Mouse (Mus musculus) neutrophil, adult 83 days (primary cell): ENCODE measurements around the gene Cic. TPM values are rescaled to one million over a fixed set of nuclear protein-coding genes. Genes with fewer than 3 reads are reported as not detected.

ENCODE experiments used
- total RNA-seq, 2 experiments: library from RNA; stranded (reverse); gene quantifications; one replicate each; pipeline ENCODE4 v1.2.4; 2023

Cic gene
- 100 to 1,000 TPM; 191 to 211 TPM for total RNA-seq

GRCm38 (mm10) chr7:25267301-25267750, at the start of gene Cic:
Cic (plus strand) TSS chr7:25267704.

GRCm38 (mm10) chr7:25220457-25221101, 46.9 kb upstream of the Cic start, which contains the start of gene Dedd2:
Dedd2 (minus strand) TSS chr7:25220615.

GRCm38 (mm10) chr7:25221102-25221883, 46.2 kb upstream of the Cic start, which contains the start of gene Zfp526:
Zfp526 (plus strand) TSS chr7:25221425.

GRCm38 (mm10) chr7:25237249-25238014, 30.1 kb upstream of the Cic start, which contains the start of gene Gsk3a:
Gsk3a (minus strand) TSS chr7:25237851.

DNA sequence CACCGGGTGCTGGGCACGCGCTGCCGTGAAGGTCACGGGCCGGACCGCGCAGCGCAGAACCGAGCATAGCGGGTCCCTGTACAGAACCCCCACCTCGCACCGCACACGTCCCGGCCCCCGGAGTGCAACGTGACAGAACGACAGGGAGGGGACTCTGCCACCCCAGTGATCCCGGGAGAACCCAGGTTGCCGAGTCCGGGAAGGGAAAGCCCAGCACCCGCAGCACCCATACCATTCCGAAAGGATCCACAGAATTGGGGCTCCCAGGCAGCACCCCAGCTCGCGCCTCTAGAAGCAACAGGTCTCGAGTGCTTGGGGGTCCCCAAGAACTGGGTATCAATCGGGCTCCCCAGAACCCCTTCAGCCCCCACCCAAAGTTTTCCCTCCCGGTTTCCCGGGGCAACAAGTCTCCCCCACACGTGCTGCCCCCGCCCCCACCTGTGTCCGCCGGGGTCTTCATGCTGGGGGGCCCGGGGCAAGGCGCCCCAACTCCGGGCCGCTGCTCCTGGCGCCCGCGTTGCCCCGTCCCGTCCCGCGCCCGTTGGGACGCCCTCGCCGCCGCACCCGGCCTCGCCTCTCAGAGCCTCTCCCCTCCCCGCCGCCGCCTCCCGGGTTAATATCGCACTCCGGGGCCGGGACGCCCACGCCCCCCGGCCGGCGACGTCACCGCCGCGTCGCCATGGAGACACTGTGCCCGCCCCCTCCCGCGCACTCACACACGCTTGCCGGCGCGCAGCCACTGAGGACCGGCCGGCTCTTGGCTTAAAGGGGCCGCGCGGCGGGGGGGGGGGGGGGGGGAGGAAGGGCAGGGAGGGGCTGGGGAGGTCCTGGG, 17.1 kb upstream of the Cic start, which contains the start of gene Erf:
Gene Erf, minus strand, starts transcription at position 621 of the 832 bp plus-strand sequence.

GRCm38 (mm10) chr7:25297454-25298325, 30.2 kb downstream of the Cic start, which contains the start of gene Pafah1b3:
Pafah1b3 (minus strand) TSS chr7:25297986.

GRCm38 (mm10) chr7:25301063-25301462, 33.6 kb downstream of the Cic start, which contains the start of gene Prr19:
Prr19 (plus strand) TSS chr7:25301411.

GRCm38 (mm10) chr7:25305956-25306613, 38.6 kb downstream of the Cic start, which contains the start of gene Tmem145:
Tmem145 (plus strand) TSS chr7:25306106.

DNA sequence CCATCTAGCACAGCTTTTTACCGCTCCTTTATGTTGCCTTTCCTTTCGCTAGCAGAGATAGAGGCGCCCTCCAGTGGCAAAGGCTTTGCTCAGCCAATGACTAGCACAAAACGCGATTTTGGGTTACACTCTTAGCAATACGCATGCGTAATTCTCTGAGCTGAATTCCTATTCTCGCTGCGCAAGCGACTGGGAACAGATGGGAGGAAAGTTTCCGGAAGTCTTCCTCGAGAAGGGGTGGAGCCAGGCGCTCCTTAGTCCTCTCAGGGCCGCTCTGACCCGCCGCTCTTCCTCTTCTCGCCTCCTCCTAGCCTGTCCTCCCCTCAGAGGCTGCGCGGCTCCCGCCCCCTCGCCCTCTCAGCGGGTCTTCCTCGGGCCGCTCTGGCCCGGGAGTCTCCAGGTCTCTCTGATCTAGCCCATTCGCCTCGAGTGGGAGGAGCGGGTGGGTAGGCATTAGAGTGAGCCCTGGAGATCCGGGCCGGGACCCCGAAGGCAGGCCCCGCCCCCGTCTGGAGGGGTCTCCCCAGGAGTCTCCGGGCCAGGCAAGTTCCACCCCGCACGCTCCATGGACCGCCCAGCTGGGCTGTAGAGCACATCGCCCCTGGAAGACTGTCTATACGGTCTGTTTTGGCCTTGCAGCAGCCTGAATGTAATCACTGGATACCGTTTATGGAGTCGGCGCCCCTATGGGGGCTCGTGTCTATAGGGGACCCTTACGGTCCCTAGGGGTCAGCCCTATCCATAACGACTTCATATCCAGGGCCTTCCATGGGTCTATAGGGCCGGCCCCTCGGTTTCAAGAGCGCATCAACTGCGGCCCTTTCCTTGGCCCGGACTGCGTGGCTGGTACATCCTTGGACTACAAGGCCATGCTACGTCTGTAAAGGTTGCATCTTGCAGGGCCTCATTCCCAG, 49.3 kb downstream of the Cic start, which contains the start of gene Megf8:
Gene Megf8, plus strand, starts transcription at position 633 of the 914 bp plus-strand sequence.

Other genes starting within 250 kb of the Cic start
- 1 to 10 TPM; 3.0 TPM for gene Grik5, start 195.4 kb upstream of the Cic start, total RNA-seq
- 10 to 100 TPM; 14.5 to 15.8 TPM for gene Zfp574, start 195.1 kb upstream of the Cic start, total RNA-seq
- 10 to 100 TPM; 13.2 to 15.0 TPM for gene Pou2f2, start 88.0 kb upstream of the Cic start, total RNA-seq
- gene Dedd2, start 47.1 kb upstream of the Cic start, total RNA-seq, result 100 to 1,000 TPM; 105 to 118 TPM
- 10 to 100 TPM; 12.1 to 12.7 TPM for gene Zfp526, start 46.3 kb upstream of the Cic start, total RNA-seq
- 10 to 100 TPM; 80.7 to 83.4 TPM for gene Gsk3a, start 29.9 kb upstream of the Cic start, total RNA-seq
- gene Erf, start 16.9 kb upstream of the Cic start, total RNA-seq, result 10 to 100 TPM in 1 of 2 experiments, 1 to 10 TPM in 1; 9.6 to 10.2 TPM
- 1 to 10 TPM; 8.2 to 9.0 TPM for gene Pafah1b3, start 30.3 kb downstream of the Cic start, total RNA-seq
- gene Prr19, start 33.7 kb downstream of the Cic start, total RNA-seq, result not detected
- not detected for gene Tmem145, start 38.4 kb downstream of the Cic start, total RNA-seq
- gene Megf8, start 49.5 kb downstream of the Cic start, total RNA-seq, result 1 to 10 TPM; 2.4 to 3.9 TPM
- not detected for gene Cnfn, start 102.0 kb downstream of the Cic start, total RNA-seq
- gene Lipe, start 131.0 kb downstream of the Cic start, total RNA-seq, result 10 to 100 TPM; 30.2 to 37.9 TPM
- not detected for gene Cxcl17, start 145.2 kb downstream of the Cic start, total RNA-seq
- gene Ceacam1, start 209.9 kb downstream of the Cic start, total RNA-seq, result 100 to 1,000 TPM; 260 to 292 TPM